Mouse (Mus musculus) liver, adult 2 months (tissue): ENCODE measurements around the gene Rplp2. TPM values are rescaled to one million over a fixed set of nuclear protein-coding genes. Genes with fewer than 3 reads are reported as not detected.
A peak's percentile ranks its signal among the peaks of the same experiment; 100 is the strongest.

Experiments
- DNase-seq: peaks from one replicate; pipeline ENCODE4 v3.0.0-alpha.2; 2011; ENCODE audit warnings: low read depth, low spot score; ENCODE audit errors: extremely low read depth
- H3K27ac ChIP-seq: fragments of 200-500 bp; replicated peaks from 2 replicates; pipeline ENCODE4 v1.5.1; 2012; ENCODE audit warnings: low read depth, mild to moderate bottlenecking, control low read depth, inconsistent platforms, low read length; ENCODE audit not compliant: insufficient read depth
- H3K27me3 ChIP-seq: fragments of 200-500 bp; 2 replicates; pipeline ENCODE4 v1.6.1; 2012; ENCODE audit warnings: mild to moderate bottlenecking, moderate library complexity, low read length, inconsistent platforms; ENCODE audit not compliant: control insufficient read depth, insufficient read depth
- H3K36me3 ChIP-seq: fragments of 200-500 bp; 2 replicates; pipeline ENCODE4 v1.6.1; 2012; ENCODE audit warnings: low read length, inconsistent platforms; ENCODE audit not compliant: control insufficient read depth, insufficient read depth
- H3K4me1 ChIP-seq: fragments of 200-500 bp; 2 replicates; pipeline ENCODE4 v1.6.1; 2011; ENCODE audit warnings: low read length; ENCODE audit not compliant: control insufficient read depth, insufficient read depth
- H3K4me3 ChIP-seq: fragments of 200-500 bp; 2 replicates; pipeline ENCODE4 v1.5.1; 2011; ENCODE audit warnings: low read depth, mild to moderate bottlenecking, control low read depth, low read length, moderate library complexity; ENCODE audit not compliant: insufficient read depth
- H3K79me2 ChIP-seq: fragments of 200-500 bp; 2 replicates; pipeline ENCODE4 v1.6.1; 2012; ENCODE audit warnings: inconsistent platforms, mild to moderate bottlenecking, low read length, moderate library complexity; ENCODE audit not compliant: control insufficient read depth, insufficient read depth
- H3K9ac ChIP-seq: fragments of 200-500 bp; 2 replicates; pipeline ENCODE4 v1.6.1; 2012; ENCODE audit warnings: low read depth, mild to moderate bottlenecking, control low read depth, inconsistent platforms, low read length
- CTCF ChIP-seq: fragments of 200-500 bp; IDR thresholded peaks from 2 replicates; pipeline ENCODE4 v1.5.1; 2011; ENCODE audit warnings: low read depth, low read length, control low read depth
- POLR2A ChIP-seq: fragments of 200-500 bp; IDR thresholded peaks from 2 replicates; pipeline ENCODE4 v1.6.1; 2011; ENCODE audit warnings: low read length, control low read depth; ENCODE audit not compliant: insufficient read depth; ENCODE audit errors: extremely low read depth
- WGBS: fragments of 180-500 bp; shearing (Covaris S2); methylation state at CpG from one replicate; pipeline ENCODE4 v1.1.7; 2018; 5-methylcytosine and 5-hydroxymethylcytosine counted together
- polyA plus RNA-seq: library from polyadenylated mRNA; depleted of rRNA; stranded (reverse); fragments of >200 nt; gene quantifications from 2 replicates; pipeline ENCODE4 v1.2.3, GENCODE M21; 2012
- total RNA-seq: library from RNA; depleted of rRNA; stranded (reverse); fragments of >200 nt; gene quantifications from 2 replicates; pipeline ENCODE4 v1.2.3, GENCODE M21; 2014

The Rplp2 gene
- total and polyA plus RNA-seq, 2 experiments, result 255 to 286 TPM

DNA sequence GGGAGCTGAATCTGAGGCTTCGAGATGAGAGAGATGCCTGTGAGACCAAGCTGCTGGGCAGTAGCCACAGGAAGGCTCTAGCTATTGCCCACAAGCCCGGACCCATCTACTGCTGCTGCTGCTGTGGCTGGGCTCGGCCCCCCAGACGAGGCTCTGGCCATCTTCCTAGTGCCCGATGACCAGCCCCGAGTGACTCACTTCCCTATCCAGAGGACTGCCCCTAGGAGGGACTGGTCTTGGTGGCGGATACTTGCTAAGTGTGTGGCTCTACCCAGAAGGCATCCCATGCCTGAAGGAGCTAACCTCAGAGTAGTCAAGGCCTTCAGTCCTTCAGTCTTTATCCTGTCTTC, 18.9 kb downstream of the Rplp2 start:
- DNase-seq, result no peak
- Histone ChIP-seq H3K4me1 (peaks cover 18% of the 10 kb centered on the region), H3K27me3 (no peaks in the 10 kb centered on the region), H3K36me3 (peaks cover 2% of the 10 kb centered on the region; the same call in 1 of the 2 replicates), H3K9ac (no peak overlapping the region), H3K4me3 (no peak overlapping the region), H3K79me2 (0 out of 2 replicates have a peak, but pooled peaks cover 6% of the 10 kb centered on the region), H3K27ac (no peak overlapping the region)
- WGBS, result 77% methylated on average over 7 of the region's 7 CpGs
- no peak for TF ChIP-seq POLR2A
- no peak for TF ChIP-seq CTCF

GRCm38 (mm10) chr7:141466607-141467148, 19.5 kb downstream of the Rplp2 start:
- H3K4me3 ChIP-seq, result no peak overlapping the region
- H3K36me3 ChIP-seq, result peaks cover 3% of the 10 kb centered on the region; the same call in 1 of the 2 replicates
- no peaks in the 10 kb centered on the region for H3K27me3 ChIP-seq
- H3K79me2 ChIP-seq, result 0 out of 2 replicates have a peak, but pooled peaks cover 6% of the 10 kb centered on the region
- no peak for DNase-seq
- 0 out of 2 replicates have a peak overlapping the region, but pooled peaks have one; percentile 1 for H3K27ac ChIP-seq
- peak overlapping the region; percentile 25 for H3K9ac ChIP-seq
- H3K4me1 ChIP-seq, result peaks cover 18% of the 10 kb centered on the region
- WGBS, result 68% methylated on average over 10 of the region's 10 CpGs
- TF ChIP-seq POLR2A, result no peak
- TF ChIP-seq CTCF, result no peak

- Histone ChIP-seq H3K27me3 (no peaks in the 10 kb centered on the region), H3K9ac (peak within 1 kb of the TSS; percentile 76), H3K4me3 (peak within 1 kb of the TSS; percentile 74), H3K4me1 (peaks cover 15% of the 10 kb centered on the region), H3K36me3 (peaks cover 6% of the 10 kb centered on the region; the same call in 1 of the 2 replicates), H3K79me2 (0 out of 2 replicates have a peak, but pooled peaks cover 6% of the 10 kb centered on the region), H3K27ac (peak within 1 kb of the TSS; percentile 46)
- WGBS, result under 1% methylated on average over 52 of the region's 52 CpGs
- TF ChIP-seq CTCF (no peak), POLR2A (peak; percentile 54)
- peak; percentile 64 for DNase-seq
These were observed 20.3 kb downstream of the Rplp2 start, which contains the start of gene Cd151 for GRCm38 (mm10) chr7:141467230-141468030. Gene Cd151, plus strand, starts transcription at chr7:141467392.

GRCm38 (mm10) chr7:141468164-141468521, 21.0 kb downstream of the Rplp2 start:
- H3K27ac ChIP-seq, result peak overlapping the region; percentile 46
- DNase-seq, result no peak
- WGBS, result 44% methylated on average over 5 of the region's 5 CpGs
- 0 out of 2 replicates have a peak, but pooled peaks cover 6% of the 10 kb centered on the region for H3K79me2 ChIP-seq
- H3K4me1 ChIP-seq, result peaks cover 15% of the 10 kb centered on the region
- peak overlapping the region; percentile 18; the same call in 1 of the 2 replicates for H3K4me3 ChIP-seq
- peak overlapping the region; percentile 76 for H3K9ac ChIP-seq
- peaks cover 8% of the 10 kb centered on the region; the same call in 1 of the 2 replicates for H3K36me3 ChIP-seq
- H3K27me3 ChIP-seq, result no peaks in the 10 kb centered on the region
- TF ChIP-seq POLR2A (no peak), CTCF (no peak)

DNA sequence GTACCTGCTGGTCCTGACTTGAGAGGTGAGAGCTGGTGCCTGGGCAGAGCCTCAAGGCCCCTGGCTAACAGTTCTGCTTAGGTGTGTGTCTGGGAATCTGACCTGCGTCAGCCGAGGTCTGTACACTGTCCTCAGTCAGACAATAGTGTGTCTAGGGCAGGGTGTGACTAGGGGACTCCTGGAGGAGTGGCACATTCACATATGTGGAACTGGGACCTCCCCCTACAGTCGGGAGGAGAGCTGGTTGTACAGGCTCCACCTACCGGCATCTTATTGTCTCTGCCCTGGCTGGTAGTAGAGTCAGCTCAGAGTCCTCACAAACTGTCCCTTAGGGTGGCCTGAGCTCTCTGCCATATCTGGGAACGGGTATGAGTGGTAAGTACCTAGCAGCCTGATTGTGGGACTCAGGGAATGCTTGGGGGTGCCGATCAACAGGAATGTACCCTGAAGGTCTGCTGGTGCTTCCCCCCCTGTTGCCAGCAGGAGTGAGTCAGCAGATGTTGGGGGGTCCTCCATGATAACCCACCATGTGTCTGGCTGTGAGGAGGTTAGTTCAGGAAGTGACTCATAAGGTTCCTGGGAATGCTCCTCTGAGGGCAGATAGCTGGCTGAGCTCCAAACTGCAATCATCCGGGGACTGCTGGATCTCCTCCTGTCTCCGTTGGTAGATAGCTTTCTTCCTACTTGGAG, 21.5 kb downstream of the Rplp2 start:
- Histone ChIP-seq H3K9ac (peak overlapping the region; percentile 76), H3K4me3 (no peak overlapping the region; the same call in 1 of the 2 replicates), H3K27me3 (no peaks in the 10 kb centered on the region), H3K4me1 (peaks cover 20% of the 10 kb centered on the region), H3K27ac (peak overlapping the region; percentile 57), H3K79me2 (0 out of 2 replicates have a peak, but pooled peaks cover 6% of the 10 kb centered on the region), H3K36me3 (peaks cover 8% of the 10 kb centered on the region; the same call in 1 of the 2 replicates)
- 25% methylated on average over 8 of the region's 8 CpGs for WGBS
- peak; percentile 48 for DNase-seq
- TF ChIP-seq CTCF, result peak; percentile 36; the same call in 1 of the 2 replicates
- no peak for TF ChIP-seq POLR2A
